Mouse (Mus musculus) kidney, postnatal 0 days (tissue): ENCODE data around the gene Slc22a12. TPM values are rescaled to one million over a fixed set of nuclear protein-coding genes. Genes with fewer than 3 reads are reported as not detected.

Source experiments
- ATAC-seq: fragments of 200-750 bp; cut with Nextera tagmentation; replicated peaks from 2 replicates; pipeline ENCODE4 v1.8.0; 2017; ENCODE audit warnings: low read depth, moderate number of reproducible peaks, moderate TSS enrichment, moderate library complexity; ENCODE audit not compliant: low FRiP score
- DNase-seq: peaks from one replicate; pipeline ENCODE4 v3.0.0-alpha.2; 2016; ENCODE audit warnings: low spot score
- H3K27ac ChIP-seq: fragments of 300-500 bp; sonication (generic); 2 replicates; pipeline ENCODE4 v1.5.1; 2014; ENCODE audit warnings: mild to moderate bottlenecking
- H3K27me3 ChIP-seq: fragments of 300-500 bp; sonication (generic); 2 replicates; pipeline ENCODE4 v1.6.1; 2014; ENCODE audit warnings: low read length, mixed read lengths; ENCODE audit not compliant: insufficient read depth
- H3K36me3 ChIP-seq: fragments of 300-500 bp; sonication (generic); 2 replicates; pipeline ENCODE4 v1.6.1; 2014; ENCODE audit warnings: low read length, mixed read lengths; ENCODE audit not compliant: insufficient read depth
- H3K4me1 ChIP-seq: fragments of 300-500 bp; sonication (generic); replicated peaks from 2 replicates; pipeline ENCODE4 v1.6.1; 2014; ENCODE audit warnings: antibody characterized with exemption, low read length, mixed read lengths; ENCODE audit not compliant: insufficient read depth
- H3K4me2 ChIP-seq: fragments of 300-500 bp; sonication (generic); 2 replicates; pipeline ENCODE4 v1.6.1; 2014; ENCODE audit warnings: mild to moderate bottlenecking, low read length, moderate library complexity, mixed read lengths
- H3K4me3 ChIP-seq: fragments of 300-500 bp; sonication (generic); replicated peaks from 2 replicates; pipeline ENCODE4 v1.5.1; 2014; ENCODE audit warnings: low read depth, low read length
- H3K9ac ChIP-seq: fragments of 300-500 bp; sonication (generic); 2 replicates; pipeline ENCODE4 v1.6.1; 2014; ENCODE audit warnings: low read depth, low read length
- H3K9me3 ChIP-seq: fragments of 300-500 bp; sonication (generic); replicated peaks from 2 replicates; pipeline ENCODE4 v1.6.1; 2016; ENCODE audit warnings: low read length, inconsistent platforms, mixed read lengths
- CTCF ChIP-seq: IDR thresholded peaks from 2 replicates; pipeline ENCODE4 v1.5.1; 2016; ENCODE audit warnings: antibody characterized with exemption, low read depth, mild to moderate bottlenecking, moderate library complexity
- WGBS: fragments of 180-500 bp; shearing (Covaris S2); extraction: QIAGEN DNeasy Blood & Tissue Kit; methylation state at CpG from one replicate; pipeline ENCODE4 v1.1.7; 2014; 5-methylcytosine and 5-hydroxymethylcytosine counted together
- polyA plus RNA-seq: library from polyadenylated mRNA; unstranded; fragments of >200 nt; fragmentation: Nextera tagmentation; extraction: Ambion mirVana; gene quantifications from 2 replicates; pipeline ENCODE4 v1.2.1, GENCODE M21; 2015

Slc22a12 gene
- polyA plus RNA-seq, 1 experiment from 2014 or later, result 21.8 TPM

DNA sequence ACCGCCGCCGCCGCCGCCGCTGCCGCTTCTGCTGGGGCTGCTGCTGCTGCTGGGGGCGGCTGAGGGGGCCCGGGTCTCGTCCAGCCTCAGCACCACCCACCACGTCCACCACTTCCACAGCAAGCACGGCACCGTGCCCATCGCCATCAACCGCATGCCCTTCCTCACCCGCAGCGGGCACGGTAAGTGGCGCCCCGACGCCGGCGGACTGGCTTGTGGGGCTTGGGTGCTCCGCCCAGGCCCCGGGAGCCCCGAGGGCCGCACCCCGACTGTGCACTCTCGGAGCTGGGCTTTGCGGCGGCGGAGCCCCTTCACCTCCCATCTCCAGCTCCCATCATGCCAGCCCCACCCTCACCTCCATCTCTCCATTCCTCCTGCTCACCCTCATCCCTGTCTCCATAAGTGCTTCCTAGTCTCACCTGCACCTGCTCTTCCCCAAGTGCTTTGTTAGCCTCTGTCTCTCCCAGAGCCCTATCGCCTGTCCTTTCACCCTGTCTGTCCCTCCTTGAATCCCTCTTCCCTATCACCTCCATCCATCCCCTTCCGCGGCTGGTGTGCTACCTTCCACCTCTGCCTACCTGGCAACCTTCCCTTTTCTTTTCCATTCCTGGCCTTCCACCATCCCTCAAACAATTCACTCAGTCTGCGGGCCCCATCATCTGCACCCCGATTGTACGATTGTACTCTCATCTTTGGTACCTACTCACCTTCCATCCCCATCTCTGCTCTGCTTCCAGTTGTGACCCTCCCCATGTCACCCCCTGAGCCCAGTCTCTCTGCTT is 44.3 kb downstream of the Slc22a12 start:
- TF ChIP-seq CTCF, result no peak
- Histone ChIP-seq H3K4me1 (peaks cover 14% of the 10 kb centered on the region; the same call in 1 of the 2 replicates), H3K27ac (no peak overlapping the region), H3K36me3 (no peaks in the 10 kb centered on the region), H3K4me3 (peak overlapping the region; percentile 50), H3K27me3 (peaks cover 59% of the 10 kb centered on the region), H3K4me2 (peak overlapping the region; percentile 88), H3K9me3 (no peaks in the 10 kb centered on the region), H3K9ac (peak overlapping the region; percentile 55)
- DNase-seq (no peak), ATAC-seq (no peak)
- WGBS, result 4% methylated on average over 37 of the region's 38 CpGs

DNA sequence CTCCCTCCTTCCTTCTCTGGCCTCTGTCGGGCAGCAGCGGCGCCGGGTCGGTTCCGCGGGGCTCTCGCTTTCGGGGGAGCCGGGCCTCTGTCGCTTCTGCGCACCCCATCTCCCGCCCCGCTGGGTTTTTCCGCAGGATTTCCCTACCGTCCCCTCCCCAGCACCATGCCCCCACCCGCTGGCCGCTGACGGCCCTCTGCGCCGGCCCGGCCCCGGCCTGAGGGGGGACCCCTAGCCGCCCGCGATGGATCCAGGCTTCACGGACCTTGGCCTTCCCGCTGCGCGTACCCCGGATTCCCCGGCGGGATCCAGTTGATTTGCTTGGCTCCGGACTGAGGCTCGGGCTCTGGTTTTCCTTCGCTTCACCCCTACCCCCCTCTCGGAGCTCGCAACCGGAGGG is 45.0 kb downstream of the Slc22a12 start:
- under 1% methylated on average over 39 of the region's 39 CpGs for WGBS
- ATAC-seq (0 out of 2 replicates have a peak, but pooled peaks have one; percentile 31), DNase-seq (no peak)
- no peak overlapping the region for H3K27ac ChIP-seq
- no peaks in the 10 kb centered on the region for H3K9me3 ChIP-seq
- TF ChIP-seq CTCF, result no peak
- peak overlapping the region; percentile 88 for H3K4me2 ChIP-seq
- peak overlapping the region; percentile 50 for H3K4me3 ChIP-seq
- peaks cover 14% of the 10 kb centered on the region; the same call in 1 of the 2 replicates for H3K4me1 ChIP-seq
- peak overlapping the region; percentile 55 for H3K9ac ChIP-seq
- H3K36me3 ChIP-seq, result no peaks in the 10 kb centered on the region
- H3K27me3 ChIP-seq, result peaks cover 60% of the 10 kb centered on the region

DNA sequence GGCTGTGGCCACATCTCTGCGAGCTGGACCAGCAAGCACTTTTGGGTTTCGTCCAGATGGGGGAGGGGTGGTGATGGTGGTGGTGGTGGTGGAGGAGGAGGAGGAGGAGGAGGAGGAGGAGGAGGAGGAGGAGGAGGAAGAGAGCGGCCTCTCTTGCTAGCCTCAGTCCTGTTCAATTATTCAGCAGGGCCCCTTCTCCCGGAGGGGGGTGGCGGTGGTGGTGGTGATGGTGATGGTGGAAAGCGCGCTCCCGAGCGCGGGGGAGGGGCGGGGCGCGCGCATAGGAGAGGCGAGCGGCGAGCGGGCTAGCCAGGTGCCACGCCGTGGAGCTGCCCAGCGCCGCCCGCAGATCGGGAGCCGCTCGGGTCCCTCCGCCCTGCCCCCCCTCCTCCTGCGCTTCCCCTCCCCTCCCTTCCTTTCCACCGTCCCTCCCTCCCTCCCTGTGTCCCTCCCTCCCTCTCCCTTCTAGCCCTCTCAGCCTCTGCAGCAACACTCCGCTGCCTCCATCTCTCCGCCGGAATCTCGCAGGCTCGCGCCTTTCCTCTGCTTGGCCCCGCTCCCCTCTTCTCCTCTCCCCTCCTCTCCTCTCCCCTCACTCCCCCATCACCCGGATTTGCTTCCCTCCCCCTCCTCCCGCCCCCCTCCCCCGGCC is 45.6 kb downstream of the Slc22a12 start:
- Histone ChIP-seq H3K4me3 (peak overlapping the region; percentile 50), H3K36me3 (no peaks in the 10 kb centered on the region), H3K9ac (peak overlapping the region; percentile 55), H3K27me3 (peaks cover 61% of the 10 kb centered on the region), H3K9me3 (no peaks in the 10 kb centered on the region), H3K4me1 (peaks cover 11% of the 10 kb centered on the region; the same call in 1 of the 2 replicates), H3K27ac (no peak overlapping the region), H3K4me2 (peak overlapping the region; percentile 88)
- DNase-seq (peak; percentile 65), ATAC-seq (0 out of 2 replicates have a peak, but pooled peaks have one; percentile 11)
- no peak for TF ChIP-seq CTCF
- under 1% methylated on average over 32 of the region's 39 CpGs for WGBS

DNA sequence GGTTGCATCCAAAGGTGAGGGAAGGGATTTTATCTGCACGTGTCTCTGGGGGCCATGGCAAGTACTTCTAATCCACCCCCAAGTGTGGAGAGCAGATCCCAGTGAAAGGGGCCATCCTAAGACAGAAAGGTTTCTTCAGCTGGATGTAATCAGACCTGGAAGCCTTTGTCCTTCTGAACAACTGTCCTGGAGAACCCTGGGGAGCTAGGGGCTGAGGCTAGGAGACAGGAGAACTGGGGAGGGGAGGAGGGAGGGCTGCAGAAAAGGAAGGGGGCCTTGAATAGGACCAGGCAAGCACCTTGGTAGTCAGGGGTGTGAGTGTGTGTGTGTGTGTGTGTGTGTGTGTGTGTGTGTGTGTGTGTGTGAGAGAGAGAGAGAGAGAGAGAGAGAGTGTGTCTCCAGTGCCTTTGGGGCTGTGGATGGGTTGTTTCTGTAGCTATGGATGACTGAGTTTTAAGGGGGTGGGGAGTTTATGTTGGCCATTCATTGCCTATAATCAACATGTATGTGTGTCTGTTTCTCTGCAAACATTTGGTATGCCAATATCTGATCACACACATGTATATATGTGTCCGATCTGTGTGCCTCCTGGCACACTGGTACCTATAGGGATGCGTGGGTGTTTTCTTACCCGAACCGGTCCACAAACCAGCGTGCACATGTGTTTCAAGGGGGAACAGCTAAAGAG is 46.2 kb downstream of the Slc22a12 start:
- Histone ChIP-seq H3K9ac (no peak overlapping the region), H3K4me3 (no peak overlapping the region), H3K36me3 (no peaks in the 10 kb centered on the region), H3K4me2 (no peak overlapping the region; the same call in 1 of the 2 replicates), H3K27me3 (peaks cover 58% of the 10 kb centered on the region), H3K27ac (no peak overlapping the region), H3K4me1 (peaks cover 7% of the 10 kb centered on the region; the same call in 1 of the 2 replicates), H3K9me3 (no peaks in the 10 kb centered on the region)
- no peak for TF ChIP-seq CTCF
- ATAC-seq (no peak), DNase-seq (no peak)
- 10% methylated on average over 6 of the region's 6 CpGs for WGBS

DNA sequence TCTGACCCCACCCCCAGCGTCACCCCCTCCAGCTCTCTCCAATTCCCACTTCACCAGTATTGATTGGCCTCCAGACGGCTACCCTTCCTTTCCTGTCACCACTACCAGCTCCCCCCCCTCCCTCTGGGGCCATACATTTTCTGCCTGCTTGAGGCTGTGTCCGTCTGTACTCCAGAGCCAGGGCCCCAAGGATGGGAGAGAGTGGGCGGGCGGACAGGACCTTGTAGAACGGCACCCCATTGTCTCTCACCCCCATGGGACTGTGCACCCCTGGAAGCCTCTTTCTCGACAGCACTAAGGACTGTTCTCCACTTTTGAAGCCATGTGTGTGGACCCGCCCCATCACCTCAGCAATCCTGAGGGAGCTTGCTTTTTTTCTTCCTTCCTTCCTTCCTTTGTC is 47.1 kb downstream of the Slc22a12 start:
- Histone ChIP-seq H3K4me2 (no peak overlapping the region), H3K9ac (no peak overlapping the region), H3K27ac (no peak overlapping the region), H3K36me3 (no peaks in the 10 kb centered on the region), H3K4me1 (peaks cover 7% of the 10 kb centered on the region; the same call in 1 of the 2 replicates), H3K27me3 (peaks cover 54% of the 10 kb centered on the region), H3K4me3 (no peak overlapping the region), H3K9me3 (no peaks in the 10 kb centered on the region)
- 44% methylated on average over 8 of the region's 8 CpGs for WGBS
- DNase-seq (no peak), ATAC-seq (no peak)
- TF ChIP-seq CTCF, result no peak
